Comparison of ENCODE assay signal across 22 mouse cellular contexts in the genomic region with DNA sequence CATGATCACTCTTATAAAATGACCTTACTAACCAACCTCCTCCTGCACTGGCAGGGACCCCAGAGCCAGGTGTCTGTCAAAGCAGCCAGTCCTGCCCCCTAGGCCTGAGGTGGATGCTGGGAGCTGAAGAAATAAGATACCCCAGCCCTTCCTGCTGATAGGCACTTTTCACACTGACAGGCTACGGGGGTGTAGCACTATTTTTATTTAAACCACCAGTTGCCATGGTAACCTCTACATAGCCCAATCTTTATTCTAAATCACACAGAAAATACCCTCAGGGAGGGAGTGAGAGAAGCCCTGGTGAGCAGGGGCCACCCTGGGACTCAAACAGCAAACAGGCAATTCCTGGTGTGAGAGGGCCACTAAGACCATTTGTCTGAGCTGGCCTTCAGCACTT. TPM values are rescaled to one million over a fixed set of nuclear protein-coding genes. Genes with fewer than 3 reads are reported as not detected.
DNase-seq lines count a peak whose midpoint lies in the region; TF ChIP-seq lines count a peak whose summit lies in the region.
"Had no signal": no experiment of that assay in that cellular context is flagged by ENCODE, and none has a peak within 500 bp of the region (broad histone marks: within the 10 kb centered on the region; RNA-seq: fewer than 3 reads in every experiment).

No protein-coding gene starts in this region.

- intact Hi-C loops in gastrocnemius, postnatal 14 days (cut with DNase I; ENCODE audit: low total_unique reads): no loop called here

- peak overlapping the region; percentile 82 for H3K27ac ChIP-seq in layer of hippocampus, adult 2 months
- H3K27ac ChIP-seq: embryonic facial prominence, embryonic 15.5 days; hindbrain, embryonic 12.5 days; kidney, postnatal 0 days; limb, embryonic 10.5 days; midbrain, embryonic 12.5 days had no signal

- DNase-seq in embryo, embryonic 10.5 days (ENCODE audit: low spot score): peak; percentile 22
- DNase-seq in embryo, embryonic 10 days (ENCODE audit: low spot score): no peak
- peak in 1 of 2 experiments; percentile 64 for DNase-seq in layer of hippocampus, adult 2 months (ENCODE audit: low spot score in 2 of 2)
- no peak for DNase-seq in layer of hippocampus, postnatal 10 days (ENCODE audit: low spot score in 2 of 2)
- peak; percentile 57 to 80 for DNase-seq in right cerebral cortex, postnatal 10 days (ENCODE audit: low spot score in 2 of 2)
- DNase-seq in right cerebral cortex, adult 2 months (ENCODE audit: low spot score in 2 of 2): no peak
- DNase-seq in telencephalon, adult 2 months (ENCODE audit: low read depth, low spot score): peak; percentile 62
- no peak for DNase-seq in gastrocnemius, postnatal 14 days
- DNase-seq: cerebellum, adult 11 months; cerebellum, postnatal 25 days; gastrocnemius, postnatal 36 days; lung, adult 2 months; lung, postnatal 36 days; right cerebral cortex, postnatal 14 days; thymus, postnatal 4 days had no signal

- H3K4me3 ChIP-seq in layer of hippocampus, adult 2 months: no peak overlapping the region
- H3K4me3 ChIP-seq: embryonic facial prominence, embryonic 15.5 days; hindbrain, embryonic 12.5 days; limb, embryonic 10.5 days; midbrain, embryonic 12.5 days had no signal

- no peak for TF ChIP-seq CTCF in layer of hippocampus, adult 2 months (conservative IDR thresholded peaks at IDR 0.05)

RNA-seq across cellular contexts. Expression of a gene that starts 51.4 kb away (rescaled TPM):
- total RNA-seq in layer of hippocampus, adult 2 months (2021): not detected
- total RNA-seq in layer of hippocampus, postnatal 10 days (2021): not detected
- not detected for total RNA-seq in gastrocnemius, postnatal 14 days (2021)
- total RNA-seq: adrenal gland, adult 2 months; gastrocnemius, postnatal 36 days; layer of hippocampus, adult 8-10 months had no signal

Comparison
In these comparisons a context has a peak if more than half of its experiments do, and no peak if none do; other contexts are left out.
1. DNase-seq: peak in embryo, embryonic 10.5 days (single experiment), right cerebral cortex, postnatal 10 days (2 of 2) and telencephalon, adult 2 months (single experiment); none in embryo, embryonic 10 days (single experiment), layer of hippocampus, postnatal 10 days (0 of 2), right cerebral cortex, adult 2 months (0 of 2) and gastrocnemius, postnatal 14 days (single experiment).